Mouse (Mus musculus) megakaryocyte, embryonic 14.5 days (primary cell): Measurements from ENCODE around the gene Foxb1. TPM values are rescaled to one million over a fixed set of nuclear protein-coding genes. Genes with fewer than 3 reads are reported as not detected.

Experiments
- H3K27me3 ChIP-seq: replicated peaks from 2 replicates; pipeline ENCODE3; 2012; ENCODE audit warnings: inconsistent platforms
- H3K36me3 ChIP-seq: replicated peaks from 2 replicates; pipeline ENCODE3; 2012; ENCODE audit warnings: low read length, inconsistent platforms, mixed read lengths
- H3K4me1 ChIP-seq: 2 replicates; pipeline ENCODE4 v1.6.1; 2012; ENCODE audit warnings: inconsistent platforms
- H3K4me3 ChIP-seq: replicated peaks from 2 replicates; pipeline ENCODE3; 2012; ENCODE audit warnings: moderate library complexity, mild to moderate bottlenecking, inconsistent platforms
- H3K9me3 ChIP-seq: 2 replicates; pipeline ENCODE4 v1.6.1; 2012; ENCODE audit warnings: inconsistent platforms
- FLI1 ChIP-seq: IDR thresholded peaks from 2 replicates; pipeline ENCODE4 v1.6.1; 2012; ENCODE audit warnings: low read length, inconsistent platforms, mixed read lengths
- GATA1 ChIP-seq: IDR thresholded peaks from 3 replicates; pipeline ENCODE4 v1.6.1; 2012; ENCODE audit warnings: mixed read lengths, low read length, inconsistent platforms, borderline replicate concordance
- polyA plus RNA-seq: library from polyadenylated mRNA; stranded (reverse); fragments of >175 nt; gene quantifications from 2 replicates; pipeline ENCODE4 v1.2.3, GENCODE M21; 2012; ENCODE audit warnings: low replicate concordance; ENCODE audit not compliant: insufficient read depth

Foxb1 gene
- not detected in 2 replicates for polyA plus RNA-seq

GRCm38 (mm10) chr9:69760371-69761301 lies at the start of gene Foxb1:
Foxb1 (minus strand) TSS chr9:69760940.
- H3K36me3 ChIP-seq: no peaks in the 10 kb centered on the region
- peaks cover 11% of the 10 kb centered on the region; the same call in 1 of the 2 replicates for H3K9me3 ChIP-seq
- TF ChIP-seq FLI1 (no peak), GATA1 (no peak)
- no peak within 1 kb of the TSS for H3K4me3 ChIP-seq
- peaks cover 50% of the 10 kb centered on the region for H3K4me1 ChIP-seq
- H3K27me3 ChIP-seq: peaks cover 96% of the 10 kb centered on the region

- no peak for TF ChIP-seq FLI1
- TF ChIP-seq GATA1: no peak
- H3K9me3 ChIP-seq: peaks cover 5% of the 10 kb centered on the region
Observed at GRCm38 (mm10) chr9:69790562-69790961, 29.8 kb upstream of the Foxb1 start.

GRCm38 (mm10) chr9:69779996-69780395 lies 19.3 kb upstream of the Foxb1 start:
- Histone ChIP-seq H3K9me3 (no peaks in the 10 kb centered on the region), H3K4me1 (no peaks in the 10 kb centered on the region), H3K36me3 (no peaks in the 10 kb centered on the region), H3K4me3 (no peak overlapping the region), H3K27me3 (peaks cover 24% of the 10 kb centered on the region)
- no peak for TF ChIP-seq GATA1
- no peak for TF ChIP-seq FLI1

More at GRCm38 (mm10) chr9:69790562-69790961, 29.8 kb upstream of the Foxb1 start:
- no peaks in the 10 kb centered on the region for H3K36me3 ChIP-seq
- H3K4me1 ChIP-seq: no peaks in the 10 kb centered on the region
- H3K27me3 ChIP-seq: peaks cover 9% of the 10 kb centered on the region
- H3K4me3 ChIP-seq: no peak overlapping the region

GRCm38 (mm10) chr9:69769949-69770585 lies 9.3 kb upstream of the Foxb1 start:
- Histone ChIP-seq H3K36me3 (no peaks in the 10 kb centered on the region), H3K27me3 (peaks cover 85% of the 10 kb centered on the region), H3K4me3 (no peak overlapping the region), H3K4me1 (peaks cover 16% of the 10 kb centered on the region), H3K9me3 (peaks cover 6% of the 10 kb centered on the region; the same call in 1 of the 2 replicates)
- TF ChIP-seq GATA1 (no peak), FLI1 (no peak)

GRCm38 (mm10) chr9:69769091-69769948 lies 8.6 kb upstream of the Foxb1 start:
- peaks cover 90% of the 10 kb centered on the region for H3K27me3 ChIP-seq
- H3K4me3 ChIP-seq: no peak overlapping the region
- no peaks in the 10 kb centered on the region for H3K36me3 ChIP-seq
- H3K9me3 ChIP-seq: peaks cover 6% of the 10 kb centered on the region; the same call in 1 of the 2 replicates
- H3K4me1 ChIP-seq: peaks cover 24% of the 10 kb centered on the region
- TF ChIP-seq FLI1: no peak
- no peak for TF ChIP-seq GATA1

- Histone ChIP-seq H3K9me3 (peaks cover 6% of the 10 kb centered on the region; the same call in 1 of the 2 replicates), H3K36me3 (no peaks in the 10 kb centered on the region), H3K4me1 (peaks cover 26% of the 10 kb centered on the region), H3K4me3 (no peak overlapping the region), H3K27me3 (peaks cover 95% of the 10 kb centered on the region)
- TF ChIP-seq FLI1 (no peak), GATA1 (no peak)
Observed at GRCm38 (mm10) chr9:69768136-69768875, 7.6 kb upstream of the Foxb1 start.

GRCm38 (mm10) chr9:69767421-69767820 lies 6.7 kb upstream of the Foxb1 start:
- TF ChIP-seq GATA1: no peak
- no peaks in the 10 kb centered on the region for H3K36me3 ChIP-seq
- H3K27me3 ChIP-seq: peaks cover 99% of the 10 kb centered on the region
- peaks cover 31% of the 10 kb centered on the region for H3K4me1 ChIP-seq
- H3K4me3 ChIP-seq: no peak overlapping the region
- peaks cover 10% of the 10 kb centered on the region; the same call in 1 of the 2 replicates for H3K9me3 ChIP-seq

DNA sequence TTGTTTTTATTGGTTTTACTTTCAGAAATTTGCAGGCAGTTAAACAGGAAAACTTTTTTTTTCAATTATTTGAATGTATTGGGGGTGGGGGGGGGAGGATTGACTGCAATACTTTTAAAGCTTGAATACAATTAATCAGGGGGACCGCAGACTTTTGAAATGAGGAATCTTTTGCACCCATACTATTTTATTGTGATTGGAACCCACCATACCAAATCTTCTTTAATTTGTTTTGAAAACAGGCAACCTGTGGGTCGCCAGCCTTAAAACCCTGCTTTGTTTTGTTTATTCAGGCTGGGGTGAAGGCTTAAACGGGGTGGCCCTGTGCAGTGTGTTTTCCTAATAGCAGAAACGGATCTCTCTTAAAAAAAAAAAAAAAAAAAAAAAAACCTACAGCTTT lies 6.2 kb upstream of the Foxb1 start:
- Histone ChIP-seq H3K4me1 (peaks cover 31% of the 10 kb centered on the region), H3K4me3 (no peak overlapping the region), H3K27me3 (peaks cover 99% of the 10 kb centered on the region), H3K36me3 (no peaks in the 10 kb centered on the region), H3K9me3 (peaks cover 10% of the 10 kb centered on the region; the same call in 1 of the 2 replicates)
- no peak for TF ChIP-seq FLI1
- TF ChIP-seq GATA1: no peak

GRCm38 (mm10) chr9:69766301-69766700 lies 5.6 kb upstream of the Foxb1 start:
- TF ChIP-seq FLI1 (no peak), GATA1 (no peak)
- Histone ChIP-seq H3K36me3 (no peaks in the 10 kb centered on the region), H3K4me3 (no peak overlapping the region), H3K4me1 (peaks cover 31% of the 10 kb centered on the region), H3K27me3 (peaks cover 98% of the 10 kb centered on the region), H3K9me3 (peaks cover 10% of the 10 kb centered on the region; the same call in 1 of the 2 replicates)
